Mouse (Mus musculus) erythroblast, adult 5-6 weeks (primary cell): ENCODE results near the gene St3gal3. TPM values are rescaled to one million over a fixed set of nuclear protein-coding genes. Genes with fewer than 3 reads are reported as not detected.
A peak's percentile ranks its signal among the peaks of the same experiment; 100 is the strongest.

Experiments
- ATAC-seq: replicated peaks from 2 replicates; pipeline ENCODE4 v1.8.0; 2016; ENCODE audit warnings: moderate number of reproducible peaks, mild to moderate bottlenecking, moderate TSS enrichment, inconsistent platforms; ENCODE audit not compliant: poor library complexity, low FRiP score, severe bottlenecking
- total RNA-seq, 2 experiments: library from RNA; stranded (forward) in 1 of 2; stranded (reverse) in 1 of 2; fragments of 150-400 nt in 1 of 2; fragments of 200-764, 138-1000 nt in 1 of 2; gene quantifications; 2 replicates each; pipeline versions ENCODE4 v1.2.3 to v1.2.4; 2015 to 2017; ENCODE audit warnings: low replicate concordance in 2 of 2

St3gal3 gene
- total RNA-seq, 2 experiments from 2014 or later, result 2.2 to 7.9 TPM

DNA sequence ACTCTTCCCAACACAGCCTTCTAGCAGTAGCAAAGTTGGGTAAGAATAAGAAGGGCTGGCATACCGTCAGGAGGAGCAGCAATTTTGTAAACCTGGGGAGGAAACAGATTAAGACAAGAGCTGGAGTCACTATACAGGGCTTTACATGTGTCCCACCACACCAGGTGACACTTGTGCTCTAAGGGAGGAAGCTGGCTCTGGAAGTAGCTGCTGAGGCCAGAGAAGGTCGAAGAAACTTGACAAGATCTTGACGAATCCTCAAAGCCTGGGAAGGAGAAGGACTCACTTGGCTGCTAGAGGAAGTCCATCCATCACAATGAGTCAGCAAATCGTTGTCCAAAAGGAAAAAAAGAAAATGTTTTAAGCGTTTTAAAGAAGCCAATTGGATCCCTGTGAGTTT is 218.3 kb downstream of the St3gal3 start:
- no peak for ATAC-seq

DNA sequence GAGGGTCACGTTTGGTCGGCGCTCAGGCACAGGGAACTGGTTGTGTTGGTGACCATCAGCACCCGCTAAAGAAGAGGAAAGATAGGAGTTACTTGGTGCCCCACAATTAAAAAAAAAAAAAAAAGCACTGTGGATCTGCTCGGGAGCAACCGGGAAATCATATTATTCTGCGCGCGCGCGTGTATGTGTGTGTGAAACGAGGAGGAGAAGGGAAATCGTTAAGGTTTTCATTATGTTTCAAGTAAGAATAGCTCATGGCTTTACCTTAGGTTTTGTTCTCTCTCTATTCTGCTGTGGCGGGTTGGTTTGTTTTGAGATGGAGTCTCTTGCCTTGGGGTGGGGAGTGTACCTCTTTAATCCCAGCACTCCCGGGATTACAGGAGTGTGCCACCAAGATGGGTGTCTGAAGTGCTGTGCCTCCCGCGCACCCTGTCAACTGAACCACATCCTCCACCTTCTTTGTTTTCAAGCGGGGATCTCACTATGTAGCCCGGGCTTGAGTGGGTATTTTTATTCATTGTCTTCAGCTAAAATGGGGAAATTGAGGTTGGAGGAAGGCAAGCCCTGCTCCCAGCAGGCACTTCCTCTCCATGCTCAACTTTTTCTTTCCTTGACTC is 219.1 kb downstream of the St3gal3 start:
- ATAC-seq, result no peak

DNA sequence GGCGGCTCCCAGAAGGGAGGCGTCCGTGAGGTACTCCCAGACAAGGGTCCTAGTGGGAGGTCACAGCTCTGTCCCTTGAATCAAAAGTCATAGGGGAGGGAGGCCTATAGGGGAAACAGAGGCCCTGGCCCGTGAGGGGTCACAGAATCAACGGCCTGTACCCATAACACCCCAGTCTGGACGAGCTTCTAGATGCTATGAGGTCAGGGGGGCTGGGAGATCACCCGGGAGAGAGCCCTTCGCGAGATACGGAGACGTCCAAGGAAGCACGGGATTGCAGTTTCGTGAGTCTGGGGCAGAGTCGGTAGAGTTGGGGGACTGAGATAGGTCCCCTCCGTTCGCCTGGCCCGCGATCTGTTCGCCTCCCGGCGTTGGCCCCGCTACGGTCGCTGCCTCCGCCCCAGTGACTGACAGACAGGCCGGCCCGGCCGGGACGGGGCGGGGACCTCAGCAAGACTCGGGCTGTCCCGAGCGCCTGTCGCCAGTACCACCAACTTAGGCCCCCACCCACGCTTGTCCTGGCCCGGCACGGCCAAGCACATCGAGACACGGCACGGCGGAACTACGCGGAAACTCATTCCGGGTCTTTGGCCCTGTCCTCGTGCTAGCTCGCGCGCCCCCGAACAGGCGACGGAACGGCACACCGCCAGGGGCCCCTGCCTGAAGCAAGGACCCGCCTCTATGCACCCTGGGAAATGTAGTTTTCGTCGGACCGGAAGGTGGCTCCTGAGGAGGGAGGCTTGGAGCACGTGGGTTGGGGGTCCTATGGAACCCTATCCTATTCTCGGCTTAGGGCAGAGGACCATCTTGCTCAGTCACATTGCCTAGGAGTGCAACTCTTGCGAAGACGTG is 219.9 kb downstream of the St3gal3 start, which contains the start of gene Ipo13:
TSS of gene Ipo13 (minus strand) at position 409 of the 852 bp plus-strand sequence.
- ATAC-seq, result peak; percentile 93

- peak; percentile 8 for ATAC-seq
Observed at GRCm38 (mm10) chr4:117914031-117914430, 220.7 kb downstream of the St3gal3 start.

DNA sequence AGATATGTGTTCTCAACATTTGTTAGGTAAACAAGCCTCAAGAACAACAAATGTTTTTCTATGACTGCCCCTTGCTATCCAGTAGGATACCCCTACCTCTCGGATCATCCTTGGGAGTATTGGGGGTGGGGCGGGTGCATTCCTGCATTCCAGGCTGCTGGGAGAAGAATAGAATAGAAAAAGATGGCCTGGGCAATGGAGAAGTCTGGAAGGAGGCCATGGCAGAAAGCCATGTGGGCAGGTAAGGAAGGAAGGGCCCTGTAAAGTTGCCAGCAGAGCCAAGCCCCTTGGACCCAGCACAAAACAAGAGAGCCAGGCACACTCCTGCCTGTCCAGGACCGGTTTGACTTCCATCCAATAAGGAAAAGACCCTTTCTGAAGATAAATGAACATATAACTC is 221.3 kb downstream of the St3gal3 start:
- ATAC-seq, result no peak

DNA sequence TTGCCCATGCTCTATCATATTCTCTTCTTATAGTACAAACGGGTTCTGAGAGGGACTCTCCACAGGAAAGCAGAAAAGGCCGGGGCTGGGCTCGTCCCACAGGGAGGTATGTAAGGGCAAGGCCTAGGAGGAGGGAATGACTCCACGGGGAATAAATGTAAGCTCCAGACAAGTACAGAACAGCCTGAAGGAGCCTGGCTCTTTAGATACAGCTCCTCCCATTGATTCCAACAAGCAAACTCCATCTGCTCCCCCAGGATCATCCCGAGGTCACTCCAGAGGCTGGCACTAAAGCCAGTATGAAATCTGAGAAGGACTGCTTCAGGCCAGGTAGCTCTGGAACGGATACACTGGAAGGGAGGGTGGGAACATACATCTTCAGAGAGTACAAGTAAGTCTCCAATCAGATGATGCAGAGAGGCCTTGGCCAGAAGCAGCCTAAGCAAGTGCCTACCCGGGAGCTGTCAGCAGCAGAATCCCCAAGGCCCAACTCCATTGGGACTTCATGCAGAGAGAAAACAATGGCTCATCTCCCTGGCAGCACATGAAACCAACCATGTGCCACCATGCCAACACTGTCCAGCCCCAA is 221.9 kb downstream of the St3gal3 start:
- no peak for ATAC-seq

GRCm38 (mm10) chr4:117912131-117912561 is 222.6 kb downstream of the St3gal3 start:
- ATAC-seq, result no peak

GRCm38 (mm10) chr4:117908834-117909453 is 225.8 kb downstream of the St3gal3 start:
- ATAC-seq, result no peak

DNA sequence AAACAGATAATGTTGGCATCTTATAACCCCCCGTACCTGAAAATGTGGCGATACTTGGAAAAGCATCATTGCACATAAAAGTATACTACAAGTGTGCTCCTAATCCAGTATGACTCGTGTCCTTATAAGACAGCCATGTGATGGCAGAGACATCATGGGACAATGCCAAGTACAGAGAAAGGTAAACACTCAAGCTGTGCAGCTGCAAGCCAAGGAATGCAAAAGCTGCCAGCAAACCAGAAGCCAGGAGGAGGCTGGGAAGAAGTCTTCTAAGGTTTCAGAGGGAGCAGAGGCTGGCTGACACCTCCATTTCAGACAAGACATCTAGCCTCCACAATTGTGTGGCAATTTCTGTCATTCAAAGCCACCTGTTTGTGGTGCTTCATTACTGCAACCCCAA is 228.5 kb downstream of the St3gal3 start:
- no peak for ATAC-seq

DNA sequence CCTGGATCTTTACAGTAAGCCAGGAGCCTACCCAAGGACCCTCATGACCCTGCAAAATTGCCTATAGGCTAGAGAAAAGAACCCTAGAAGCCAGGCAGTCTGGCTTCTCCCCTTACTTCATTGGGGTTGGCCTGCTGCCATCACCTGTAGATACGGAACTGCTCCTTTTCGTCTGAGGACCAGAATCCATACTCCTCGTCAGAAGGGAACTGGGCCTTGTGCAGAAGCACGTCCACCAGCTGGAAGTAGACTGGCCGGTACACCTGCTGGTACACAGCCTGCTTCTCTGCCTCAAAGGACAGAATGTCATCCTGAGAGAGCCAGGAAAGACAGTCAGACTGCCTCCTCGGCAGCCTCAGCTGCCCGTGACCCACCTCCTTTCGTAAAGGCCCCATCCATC is 230.0 kb downstream of the St3gal3 start:
- ATAC-seq, result no peak

GRCm38 (mm10) chr4:117904094-117904493 is 230.6 kb downstream of the St3gal3 start:
- ATAC-seq, result no peak; the same call in 1 of the 2 replicates

- ATAC-seq, result no peak
Observed at GRCm38 (mm10) chr4:117898111-117898510, 236.6 kb downstream of the St3gal3 start.

DNA sequence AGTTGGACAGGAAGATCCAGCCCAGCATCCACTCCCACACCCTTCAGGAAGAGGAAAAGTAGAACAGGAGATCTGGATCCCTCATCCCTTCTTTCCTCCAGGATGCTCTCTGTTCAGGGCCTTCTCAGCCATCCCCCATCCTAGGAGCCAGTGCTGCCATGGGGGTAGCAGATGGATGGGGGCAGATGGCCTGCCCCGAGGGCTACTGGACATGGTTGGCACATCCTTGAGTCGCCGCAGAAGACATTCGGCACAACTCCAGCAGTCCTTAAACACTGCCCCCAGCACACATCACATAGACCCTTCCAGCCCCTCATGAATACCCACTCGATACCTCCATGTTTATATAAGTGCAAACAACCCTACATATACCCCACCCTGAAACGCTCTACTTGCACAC is 238.7 kb downstream of the St3gal3 start:
- no peak for ATAC-seq

GRCm38 (mm10) chr4:117895339-117895738 is 239.4 kb downstream of the St3gal3 start:
- no peak for ATAC-seq

DNA sequence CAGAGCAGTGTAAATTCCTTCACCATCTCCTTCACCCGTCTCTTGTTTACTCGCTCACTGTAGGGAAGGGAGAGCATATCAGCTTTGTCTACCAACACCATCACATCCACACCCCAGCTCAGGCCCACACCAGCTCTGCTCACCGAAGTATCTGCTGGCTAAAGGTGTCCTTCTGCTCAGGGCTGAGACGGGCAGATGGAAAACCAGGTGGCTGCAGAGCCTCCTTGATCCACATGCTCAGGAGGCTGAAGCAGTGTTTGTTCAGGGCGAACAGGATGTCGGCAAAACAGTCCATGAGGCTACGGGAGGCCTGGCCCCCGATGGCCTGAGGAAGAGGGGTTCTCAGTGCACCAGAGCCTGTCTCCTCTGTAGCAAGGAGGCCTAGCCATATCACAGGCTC is 240.1 kb downstream of the St3gal3 start:
- no peak for ATAC-seq

GRCm38 (mm10) chr4:117893376-117893775 is 241.3 kb downstream of the St3gal3 start:
- ATAC-seq, result no peak

- ATAC-seq, result peak; percentile 84
Observed at GRCm38 (mm10) chr4:117891738-117892161, 243.0 kb downstream of the St3gal3 start, which contains the start of gene Dph2. Gene Dph2, minus strand, starts transcription at chr4:117892032.

DNA sequence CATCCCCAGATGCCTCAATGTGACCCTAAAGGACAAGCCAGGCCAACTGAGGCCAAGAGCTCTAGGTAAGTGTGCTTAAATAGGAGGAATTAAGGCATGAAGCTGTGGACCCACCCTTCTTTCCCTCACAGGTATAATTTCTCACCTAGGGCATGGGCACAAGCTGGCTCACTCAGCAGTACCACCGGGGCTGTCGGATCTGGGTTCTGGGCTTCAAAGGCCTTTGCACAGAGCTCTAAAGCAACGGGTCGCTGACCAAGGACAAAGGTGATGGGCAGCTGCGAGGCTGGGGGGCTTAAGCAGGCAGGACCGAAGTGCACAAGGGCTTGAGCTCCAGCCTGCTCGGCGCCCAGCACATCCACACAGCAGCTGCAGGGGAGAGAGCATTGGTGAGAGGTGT is 244.0 kb downstream of the St3gal3 start:
- no peak for ATAC-seq

DNA sequence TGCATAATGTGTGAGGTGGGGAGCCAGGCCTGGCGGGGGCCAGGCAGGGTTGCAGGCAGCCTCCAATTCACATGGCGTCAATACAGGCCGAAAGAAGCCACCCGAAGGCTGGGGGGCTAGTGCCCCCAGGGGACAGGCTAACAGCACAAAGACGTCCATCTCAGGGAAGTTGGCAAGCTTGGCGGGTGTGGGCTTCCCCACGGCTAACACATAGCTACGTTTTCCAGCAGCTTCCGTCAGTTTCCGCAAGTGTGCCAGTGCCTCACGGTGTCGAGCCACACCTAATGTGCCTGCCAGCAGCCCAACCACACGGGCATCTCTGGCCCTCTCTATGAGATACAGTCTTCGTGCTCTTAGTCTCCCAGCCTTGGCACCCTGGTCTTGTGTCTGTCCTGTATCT is 244.7 kb downstream of the St3gal3 start:
- no peak for ATAC-seq

DNA sequence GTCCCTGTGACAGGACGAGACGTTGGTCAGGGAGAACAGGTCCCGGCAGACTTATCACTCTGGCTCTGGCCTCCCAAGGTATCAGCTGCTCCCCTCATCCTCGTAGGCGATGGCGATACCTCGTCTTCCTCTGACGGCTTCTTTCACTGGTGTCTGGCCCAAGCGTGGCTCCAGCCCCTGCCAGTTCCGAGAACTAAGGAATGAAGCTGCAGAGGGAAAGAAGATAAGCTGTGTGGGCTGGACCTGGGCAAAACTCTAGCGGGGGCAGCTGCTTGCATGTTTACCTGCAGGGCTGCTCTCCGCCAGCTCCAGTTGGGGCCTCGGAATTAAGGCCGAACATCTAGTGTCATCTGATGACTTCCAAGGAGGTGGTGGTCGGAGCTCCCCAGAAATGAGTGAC is 245.2 kb downstream of the St3gal3 start:
- no peak for ATAC-seq
